Mouse (Mus musculus) kidney, postnatal 14 days (tissue): ENCODE results near the gene Lmln.
"Not testable (repeated sequence)": the region's sequence is repeated elsewhere in the genome, so short reads cannot be mapped to it uniquely, and the experiment has no call there.

ENCODE experiments used
- DNase-seq: peaks from one replicate; pipeline ENCODE4 v3.0.0; 2022; ENCODE audit warnings: mixed read lengths

Lmln gene

DNA sequence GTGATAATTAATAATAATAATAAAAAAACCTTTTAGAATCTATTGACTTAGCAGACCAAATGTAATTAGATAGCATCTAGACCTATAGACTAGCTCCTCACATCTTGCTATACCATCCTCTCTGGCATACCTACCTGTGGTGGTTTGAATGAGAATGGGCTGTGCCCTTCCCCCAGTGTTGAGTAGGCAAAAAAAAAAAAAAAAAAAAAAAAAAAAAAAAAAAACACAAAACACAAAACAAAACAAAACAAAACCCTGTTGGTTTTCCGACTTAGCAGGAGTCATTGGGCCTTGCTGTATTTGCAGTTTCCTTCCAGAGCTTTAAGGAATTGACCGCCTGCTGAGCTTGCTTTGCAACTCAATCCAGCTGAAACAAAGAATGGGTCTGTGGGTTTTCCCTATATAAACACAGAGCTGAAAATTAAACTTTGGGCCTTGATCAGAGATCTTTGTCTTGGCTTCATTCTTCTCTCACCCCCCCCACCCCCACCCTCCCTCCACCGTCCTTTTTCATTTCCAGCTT is 79.5 kb downstream of the Lmln start:
- no peak for DNase-seq

GRCm38 (mm10) chr16:33143452-33143851 is 81.1 kb downstream of the Lmln start:
- DNase-seq = no peak

GRCm38 (mm10) chr16:33146185-33146584 is 83.9 kb downstream of the Lmln start:
- no peak for DNase-seq

- DNase-seq = peak; percentile 17
Measured at GRCm38 (mm10) chr16:33148135-33148534, 85.8 kb downstream of the Lmln start.

DNA sequence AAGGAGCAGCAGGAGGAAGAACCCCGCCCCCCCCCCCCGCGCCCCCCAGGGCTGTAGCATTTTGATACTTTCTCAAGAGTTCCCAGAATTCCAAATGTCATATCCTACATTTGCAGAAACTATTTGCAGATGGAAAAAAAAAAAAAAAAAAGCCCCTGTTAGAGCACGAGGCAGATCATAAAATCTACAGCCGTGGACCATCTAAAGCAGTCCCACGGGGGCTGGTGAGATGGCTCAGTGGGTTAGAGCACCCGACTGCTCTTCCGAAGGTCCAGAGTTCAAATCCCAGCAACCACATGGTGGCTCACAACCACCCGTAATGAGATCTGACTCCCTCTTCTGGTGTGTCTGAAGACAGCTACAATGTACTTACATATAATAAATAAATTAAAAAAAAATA is 88.6 kb downstream of the Lmln start:
- not testable (repeated sequence) for DNase-seq

GRCm38 (mm10) chr16:33151558-33151957 is 89.2 kb downstream of the Lmln start:
- no peak for DNase-seq

- peak; percentile 46 for DNase-seq
Measured at GRCm38 (mm10) chr16:33154992-33155391, 92.7 kb downstream of the Lmln start.

- no peak for DNase-seq
Measured at GRCm38 (mm10) chr16:33158006-33158405, 95.7 kb downstream of the Lmln start.

- no peak for DNase-seq
Measured at GRCm38 (mm10) chr16:33158590-33159071, 96.3 kb downstream of the Lmln start.

GRCm38 (mm10) chr16:33159363-33159762 is 97.0 kb downstream of the Lmln start:
- no peak for DNase-seq

GRCm38 (mm10) chr16:33163330-33164090 is 101.2 kb downstream of the Lmln start:
- DNase-seq = no peak

- not testable (repeated sequence) for DNase-seq
Measured at GRCm38 (mm10) chr16:33166284-33166683, 104.0 kb downstream of the Lmln start.

- no peak for DNase-seq
Measured at GRCm38 (mm10) chr16:33167537-33167936, 105.2 kb downstream of the Lmln start.

- DNase-seq = no peak
Measured at GRCm38 (mm10) chr16:33169471-33170034, 107.2 kb downstream of the Lmln start.

DNA sequence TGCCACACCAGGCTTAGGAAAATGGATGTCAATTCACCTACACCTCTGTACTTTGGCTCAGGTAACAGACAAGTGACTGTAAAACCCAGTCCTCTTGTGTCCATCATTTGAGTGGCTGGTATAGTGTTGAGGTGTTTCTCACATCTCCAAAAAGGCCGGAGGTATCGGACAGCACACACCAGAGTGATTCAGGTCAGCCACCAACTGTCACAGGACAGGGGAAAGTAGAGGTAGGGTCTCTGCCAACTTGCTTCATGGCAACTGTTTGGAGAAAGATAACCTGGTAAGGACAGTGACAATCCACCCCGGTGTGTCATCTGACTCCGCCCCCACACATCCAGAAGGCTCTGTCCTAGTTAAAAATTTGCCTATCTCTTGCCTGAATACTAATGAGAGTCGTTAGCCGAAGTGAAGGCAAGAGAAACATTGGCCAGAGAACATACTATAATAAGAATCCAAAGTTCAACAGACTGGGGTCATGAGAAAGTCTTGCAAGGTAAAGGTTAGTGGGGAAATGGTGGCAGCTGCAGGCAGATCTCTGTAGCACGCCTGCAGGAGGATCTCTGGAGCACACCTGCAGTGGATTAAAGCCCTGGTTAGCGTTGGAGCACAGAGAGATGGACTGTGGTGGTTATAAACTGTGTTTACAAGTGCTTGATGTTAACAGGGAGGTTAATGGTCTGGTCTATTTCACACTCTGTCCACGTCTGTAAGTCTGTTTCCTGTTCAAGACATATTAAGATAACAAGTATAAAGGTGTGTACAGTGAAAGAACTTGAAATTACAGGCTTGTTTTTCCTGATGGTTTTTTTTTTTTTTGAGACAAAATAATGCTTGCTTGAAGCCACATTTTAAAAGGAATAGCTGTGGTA is 108.6 kb downstream of the Lmln start:
- peak; percentile 66 for DNase-seq

DNA sequence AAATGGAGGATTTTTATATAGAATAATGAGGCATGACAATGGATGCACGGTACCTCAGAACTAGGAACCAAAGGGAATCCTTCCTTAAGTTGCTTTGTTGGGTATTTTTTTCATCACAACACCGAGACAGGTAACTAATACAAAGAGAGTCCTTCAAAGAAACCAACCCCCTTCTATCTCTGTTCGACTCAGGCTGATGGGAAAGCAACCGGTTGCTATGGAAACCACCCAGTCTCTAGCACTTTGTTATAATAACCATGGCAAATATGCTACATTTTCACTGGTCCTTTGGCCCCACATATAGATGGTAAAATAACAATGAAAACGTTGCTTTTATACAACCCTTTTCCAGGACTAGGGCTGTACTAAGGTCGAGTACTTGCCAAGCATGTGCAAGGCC is 109.5 kb downstream of the Lmln start:
- DNase-seq = no peak

DNA sequence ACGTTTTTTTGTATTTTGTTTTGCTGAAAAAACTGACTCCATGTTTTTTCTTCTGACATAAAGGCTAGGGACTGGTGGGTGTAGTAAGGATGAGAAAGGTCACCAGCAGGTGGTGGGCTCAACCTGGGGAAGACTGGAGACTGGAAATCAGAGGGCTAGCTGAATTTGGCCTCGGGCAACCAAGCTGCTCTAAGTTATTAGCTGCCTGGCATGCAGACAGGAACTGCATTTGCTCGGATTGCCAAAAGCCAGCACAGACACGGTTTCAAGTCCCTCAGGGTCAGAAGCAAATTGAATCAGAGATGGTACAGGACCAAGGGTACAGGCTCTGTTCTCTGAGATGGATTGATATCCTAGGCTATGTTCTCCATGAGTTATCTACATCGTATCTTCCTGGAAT is 110.8 kb downstream of the Lmln start:
- no peak for DNase-seq

- DNase-seq = no peak
Measured at GRCm38 (mm10) chr16:33174695-33175094, 112.4 kb downstream of the Lmln start.

GRCm38 (mm10) chr16:33176831-33177230 is 114.5 kb downstream of the Lmln start:
- not testable (repeated sequence) for DNase-seq
